Mouse (Mus musculus): ENCODE results near the gene Vamp8.

The Vamp8 gene

DNA sequence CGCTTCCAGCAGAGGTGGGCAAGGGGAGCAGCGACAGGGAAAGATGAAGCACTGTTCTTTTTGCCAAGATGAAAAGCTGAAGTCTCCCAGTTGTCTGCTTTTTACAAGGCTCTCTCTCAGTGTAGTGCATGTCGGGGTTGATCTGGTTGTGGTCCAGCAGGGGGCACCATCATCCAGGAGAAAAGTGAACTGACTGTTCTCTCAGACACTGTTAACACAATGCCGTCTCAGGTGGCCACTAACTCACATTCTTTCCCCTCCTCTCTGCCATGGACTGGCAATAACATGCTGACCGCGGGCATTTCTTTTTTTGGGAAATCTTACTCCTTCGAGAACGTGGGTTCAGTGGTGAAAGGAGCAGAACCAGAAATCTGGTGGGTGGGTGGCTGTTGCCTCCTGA lies 37.5 kb upstream of the Vamp8 start:
- H3K4me1 ChIP-seq (replicated peaks; ENCODE audit: low read depth, low read length): peaks cover 21% of the 10 kb centered on the region; the same call in 1 of the 2 replicates
- peaks cover 16% of the 10 kb centered on the region for H3K9me3 ChIP-seq (ENCODE audit: low read length)
- TF ChIP-seq CTCF (conservative IDR thresholded peaks at IDR 0.05; ENCODE audit: low read length) (peak; percentile 62), POU5F1 (IDR thresholded peaks at IDR 0.05; ENCODE audit: borderline replicate concordance, low read length) (no peak)
- H3K4me3 ChIP-seq (replicated peaks; ENCODE audit: low read length): no peak overlapping the region
- peaks cover 100% of the 10 kb centered on the region for H3K36me3 ChIP-seq (ENCODE audit: insufficient read depth, low read length)
- H3K27me3 ChIP-seq (ENCODE audit: insufficient read depth, low read length): no peaks in the 10 kb centered on the region

DNA sequence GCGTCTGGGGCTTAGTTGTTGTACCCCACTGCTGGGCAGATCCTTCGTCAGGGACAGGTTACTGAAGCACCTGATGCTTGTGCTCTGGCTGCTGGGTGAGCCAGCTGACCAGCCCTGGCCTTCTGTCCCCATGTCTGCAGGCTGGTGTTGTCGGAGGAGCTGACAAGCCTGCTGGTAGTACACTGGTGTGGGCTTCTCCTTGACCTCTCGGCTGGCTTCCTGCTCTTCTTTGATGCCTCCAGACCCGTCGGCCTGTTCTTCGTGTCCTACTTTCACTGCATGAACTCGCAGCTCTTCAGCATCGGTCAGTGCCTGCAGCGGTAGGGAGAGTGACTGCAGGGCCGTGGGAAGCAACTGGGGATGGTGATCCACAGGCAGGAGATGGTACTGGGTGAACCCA lies 35.1 kb upstream of the Vamp8 start:
- peaks cover 16% of the 10 kb centered on the region for H3K9me3 ChIP-seq (ENCODE audit: low read length)
- TF ChIP-seq NANOG (IDR thresholded peaks at IDR 0.05; ENCODE audit: borderline replicate concordance, low read length): no peak
- no peak for TF ChIP-seq POU5F1 (IDR thresholded peaks at IDR 0.05; ENCODE audit: borderline replicate concordance, low read length)
- peaks cover 96% of the 10 kb centered on the region for H3K36me3 ChIP-seq (ENCODE audit: insufficient read depth, low read length)
- H3K4me1 ChIP-seq (replicated peaks; ENCODE audit: low read depth, low read length): peaks cover 13% of the 10 kb centered on the region; the same call in 1 of the 2 replicates
- no peaks in the 10 kb centered on the region for H3K27me3 ChIP-seq (ENCODE audit: insufficient read depth, low read length)
- no peak overlapping the region for H3K4me3 ChIP-seq (replicated peaks; ENCODE audit: low read length)

- H3K4me3 ChIP-seq (replicated peaks; ENCODE audit: low read length): no peak overlapping the region
- peaks cover 7% of the 10 kb centered on the region; the same call in 1 of the 2 replicates for H3K4me1 ChIP-seq (replicated peaks; ENCODE audit: low read depth, low read length)
- TF ChIP-seq POU5F1 (IDR thresholded peaks at IDR 0.05; ENCODE audit: borderline replicate concordance, low read length) (no peak), NANOG (IDR thresholded peaks at IDR 0.05; ENCODE audit: borderline replicate concordance, low read length) (no peak), CTCF (conservative IDR thresholded peaks at IDR 0.05; ENCODE audit: low read length) (no peak)
- H3K9me3 ChIP-seq (ENCODE audit: low read length): peaks cover 16% of the 10 kb centered on the region
- H3K27me3 ChIP-seq (ENCODE audit: insufficient read depth, low read length): no peaks in the 10 kb centered on the region
- peaks cover 87% of the 10 kb centered on the region for H3K36me3 ChIP-seq (ENCODE audit: insufficient read depth, low read length)
Measured at GRCm38 (mm10) chr6:72420901-72421300, 30.4 kb upstream of the Vamp8 start.

DNA sequence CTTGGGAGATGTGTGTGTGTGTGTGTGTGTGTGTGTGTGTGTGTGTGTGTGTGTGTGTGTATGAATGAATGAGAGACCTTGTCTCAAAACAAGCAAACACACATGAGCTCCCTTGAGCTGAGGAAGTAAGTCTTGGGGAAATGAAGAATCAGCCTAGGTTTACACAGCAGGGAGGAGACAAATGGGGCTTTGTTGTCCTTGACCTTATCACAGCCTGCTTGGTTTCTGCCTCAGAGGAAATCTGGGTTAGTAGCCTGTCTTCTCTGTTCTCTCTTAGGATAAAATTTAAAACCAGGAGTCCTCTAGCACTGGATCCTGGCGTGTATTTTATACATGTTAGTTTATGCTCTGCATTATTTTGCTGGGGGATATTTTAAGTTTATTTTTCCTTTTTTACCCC lies 29.3 kb upstream of the Vamp8 start:
- peaks cover 80% of the 10 kb centered on the region for H3K36me3 ChIP-seq (ENCODE audit: insufficient read depth, low read length)
- peaks cover 14% of the 10 kb centered on the region for H3K4me1 ChIP-seq (replicated peaks; ENCODE audit: low read depth, low read length)
- no peaks in the 10 kb centered on the region for H3K27me3 ChIP-seq (ENCODE audit: insufficient read depth, low read length)
- peaks cover 9% of the 10 kb centered on the region for H3K9me3 ChIP-seq (ENCODE audit: low read length)
- TF ChIP-seq POU5F1 (IDR thresholded peaks at IDR 0.05; ENCODE audit: borderline replicate concordance, low read length): no peak
- no peak for TF ChIP-seq CTCF (conservative IDR thresholded peaks at IDR 0.05; ENCODE audit: low read length)
- TF ChIP-seq NANOG (IDR thresholded peaks at IDR 0.05; ENCODE audit: borderline replicate concordance, low read length): no peak
- no peak overlapping the region for H3K4me3 ChIP-seq (replicated peaks; ENCODE audit: low read length)

- peaks cover 65% of the 10 kb centered on the region for H3K36me3 ChIP-seq (ENCODE audit: insufficient read depth, low read length)
- no peak overlapping the region for H3K4me3 ChIP-seq (replicated peaks; ENCODE audit: low read length)
- peaks cover 22% of the 10 kb centered on the region for H3K4me1 ChIP-seq (replicated peaks; ENCODE audit: low read depth, low read length)
- TF ChIP-seq POU5F1 (IDR thresholded peaks at IDR 0.05; ENCODE audit: borderline replicate concordance, low read length) (no peak), NANOG (IDR thresholded peaks at IDR 0.05; ENCODE audit: borderline replicate concordance, low read length) (no peak), CTCF (conservative IDR thresholded peaks at IDR 0.05; ENCODE audit: low read length) (no peak)
- no peaks in the 10 kb centered on the region for H3K9me3 ChIP-seq (ENCODE audit: low read length)
- H3K27me3 ChIP-seq (ENCODE audit: insufficient read depth, low read length): no peaks in the 10 kb centered on the region
Measured at GRCm38 (mm10) chr6:72418279-72418678, 27.8 kb upstream of the Vamp8 start.

GRCm38 (mm10) chr6:72415964-72416772 lies 25.7 kb upstream of the Vamp8 start:
- Histone ChIP-seq H3K36me3 (ENCODE audit: insufficient read depth, low read length) (peaks cover 44% of the 10 kb centered on the region), H3K9me3 (ENCODE audit: low read length) (no peaks in the 10 kb centered on the region), H3K4me3 (replicated peaks; ENCODE audit: low read length) (no peak overlapping the region), H3K4me1 (replicated peaks; ENCODE audit: low read depth, low read length) (peaks cover 22% of the 10 kb centered on the region), H3K27me3 (ENCODE audit: insufficient read depth, low read length) (no peaks in the 10 kb centered on the region)
- TF ChIP-seq NANOG (IDR thresholded peaks at IDR 0.05; ENCODE audit: borderline replicate concordance, low read length) (no peak), POU5F1 (IDR thresholded peaks at IDR 0.05; ENCODE audit: borderline replicate concordance, low read length) (no peak), CTCF (conservative IDR thresholded peaks at IDR 0.05; ENCODE audit: low read length) (no peak)

GRCm38 (mm10) chr6:72415181-72415580 lies 24.7 kb upstream of the Vamp8 start:
- Histone ChIP-seq H3K9me3 (ENCODE audit: low read length) (no peaks in the 10 kb centered on the region), H3K36me3 (ENCODE audit: insufficient read depth, low read length) (peaks cover 43% of the 10 kb centered on the region), H3K4me3 (replicated peaks; ENCODE audit: low read length) (peak overlapping the region; percentile 92), H3K4me1 (replicated peaks; ENCODE audit: low read depth, low read length) (peaks cover 22% of the 10 kb centered on the region), H3K27me3 (ENCODE audit: insufficient read depth, low read length) (no peaks in the 10 kb centered on the region)
- TF ChIP-seq POU5F1 (IDR thresholded peaks at IDR 0.05; ENCODE audit: borderline replicate concordance, low read length): no peak
- TF ChIP-seq NANOG (IDR thresholded peaks at IDR 0.05; ENCODE audit: borderline replicate concordance, low read length): no peak
- TF ChIP-seq CTCF (conservative IDR thresholded peaks at IDR 0.05; ENCODE audit: low read length): no peak; the same call in 1 of the 2 replicates

GRCm38 (mm10) chr6:72414076-72414756 lies 23.7 kb upstream of the Vamp8 start, which contains the start of gene Ggcx:
Gene Ggcx, plus strand, starts transcription at chr6:72414308.
- no peak for TF ChIP-seq NANOG (IDR thresholded peaks at IDR 0.05; ENCODE audit: borderline replicate concordance, low read length)
- TF ChIP-seq POU5F1 (IDR thresholded peaks at IDR 0.05; ENCODE audit: borderline replicate concordance, low read length): no peak
- no peak for TF ChIP-seq CTCF (conservative IDR thresholded peaks at IDR 0.05; ENCODE audit: low read length)
- H3K9me3 ChIP-seq (ENCODE audit: low read length): no peaks in the 10 kb centered on the region

More at GRCm38 (mm10) chr6:72414076-72414756, 23.7 kb upstream of the Vamp8 start, which contains the start of gene Ggcx:
- Histone ChIP-seq H3K27me3 (ENCODE audit: insufficient read depth, low read length) (no peaks in the 10 kb centered on the region), H3K4me3 (replicated peaks; ENCODE audit: low read length) (peak within 1 kb of the TSS; percentile 92), H3K4me1 (replicated peaks; ENCODE audit: low read depth, low read length) (peaks cover 20% of the 10 kb centered on the region), H3K36me3 (ENCODE audit: insufficient read depth, low read length) (peaks cover 35% of the 10 kb centered on the region)

Measured in E14TG2a.4 (cell line).